Mouse (Mus musculus): ENCODE results near the gene Ly6g5c.

- TF ChIP-seq POLR2A (IDR thresholded peaks at IDR 0.05; ENCODE audit: low read depth, low read length) (peak; percentile 49), CTCF (IDR thresholded peaks at IDR 0.05; ENCODE audit: extremely low read depth, insufficient read length, insufficient replicate concordance, low read depth, low read length) (no peak)
Observed at GRCm38 (mm10) chr17:35121143-35121799, 13.2 kb downstream of the Ly6g5c start, which contains the start of gene Gpank1.

Data from small intestine, adult 2 months (tissue).